Mouse (Mus musculus): Measurements from ENCODE around the gene Reps2. TPM values are rescaled to one million over a fixed set of nuclear protein-coding genes. Genes with fewer than 3 reads are reported as not detected.
A peak's percentile ranks its signal among the peaks of the same experiment; 100 is the strongest.

Reps2 gene
- 0.34 and 0.69 TPM in 2 replicates for polyA plus RNA-seq (2012; rRNA removed)

- 2% methylated on average over 47 of the region's 61 CpGs for WGBS
- no peaks in the 10 kb centered on the region for H3K36me3 ChIP-seq (ENCODE audit: control insufficient read depth, insufficient read depth, low read length)
- H3K4me3 ChIP-seq (ENCODE audit: control insufficient read depth, insufficient read depth, low read length) = peak within 1 kb of the TSS; percentile 46
- no peak within 1 kb of the TSS for H3K27ac ChIP-seq (ENCODE audit: control insufficient read depth, insufficient read depth, low read length)
- no peaks in the 10 kb centered on the region; the same call in 1 of the 2 replicates for H3K27me3 ChIP-seq (ENCODE audit: control insufficient read depth, insufficient read depth, low read length)
- DNase-seq = peak; percentile 54
- no peak for TF ChIP-seq CTCF (IDR thresholded peaks at IDR 0.05; ENCODE audit: borderline replicate concordance, control insufficient read depth, extremely low read depth, insufficient read depth, low read length, poor library complexity)
- TF ChIP-seq POLR2A (IDR thresholded peaks at IDR 0.05; ENCODE audit: control insufficient read depth, extremely low read depth, insufficient read depth, low read length, poor library complexity) = no peak
- H3K4me1 ChIP-seq (replicated peaks; ENCODE audit: control insufficient read depth, insufficient read depth, low read length) = peaks cover 4% of the 10 kb centered on the region
Observed at GRCm38 (mm10) chrX:162643091-162643788, at the start of gene Reps2. TSS of gene Reps2 (minus strand) at chrX:162643649.

GRCm38 (mm10) chrX:162691272-162691671 is 47.8 kb upstream of the Reps2 start:
- H3K27ac ChIP-seq (ENCODE audit: control insufficient read depth, insufficient read depth, low read length) = no peak overlapping the region
- no peak for DNase-seq
- no peak overlapping the region for H3K4me3 ChIP-seq (ENCODE audit: control insufficient read depth, insufficient read depth, low read length)
- TF ChIP-seq CTCF (IDR thresholded peaks at IDR 0.05; ENCODE audit: borderline replicate concordance, control insufficient read depth, extremely low read depth, insufficient read depth, low read length, poor library complexity) (no peak), POLR2A (IDR thresholded peaks at IDR 0.05; ENCODE audit: control insufficient read depth, extremely low read depth, insufficient read depth, low read length, poor library complexity) (no peak)
- no peaks in the 10 kb centered on the region for H3K36me3 ChIP-seq (ENCODE audit: control insufficient read depth, insufficient read depth, low read length)
- no peaks in the 10 kb centered on the region for H3K4me1 ChIP-seq (replicated peaks; ENCODE audit: control insufficient read depth, insufficient read depth, low read length)
- H3K27me3 ChIP-seq (ENCODE audit: control insufficient read depth, insufficient read depth, low read length) = no peaks in the 10 kb centered on the region
- 19% methylated on average over 2 of the region's 2 CpGs for WGBS

GRCm38 (mm10) chrX:162685394-162685793 is 41.9 kb upstream of the Reps2 start:
- 90% methylated on average over 1 of the region's 1 CpGs for WGBS
- H3K4me3 ChIP-seq (ENCODE audit: control insufficient read depth, insufficient read depth, low read length) = no peak overlapping the region
- no peak for DNase-seq
- no peak overlapping the region for H3K27ac ChIP-seq (ENCODE audit: control insufficient read depth, insufficient read depth, low read length)
- H3K36me3 ChIP-seq (ENCODE audit: control insufficient read depth, insufficient read depth, low read length) = no peaks in the 10 kb centered on the region
- H3K27me3 ChIP-seq (ENCODE audit: control insufficient read depth, insufficient read depth, low read length) = no peaks in the 10 kb centered on the region
- TF ChIP-seq POLR2A (IDR thresholded peaks at IDR 0.05; ENCODE audit: control insufficient read depth, extremely low read depth, insufficient read depth, low read length, poor library complexity) (no peak), CTCF (IDR thresholded peaks at IDR 0.05; ENCODE audit: borderline replicate concordance, control insufficient read depth, extremely low read depth, insufficient read depth, low read length, poor library complexity) (no peak)
- no peaks in the 10 kb centered on the region for H3K4me1 ChIP-seq (replicated peaks; ENCODE audit: control insufficient read depth, insufficient read depth, low read length)

- 84% methylated on average over 2 of the region's 2 CpGs for WGBS
- no peaks in the 10 kb centered on the region for H3K4me1 ChIP-seq (replicated peaks; ENCODE audit: control insufficient read depth, insufficient read depth, low read length)
- TF ChIP-seq POLR2A (IDR thresholded peaks at IDR 0.05; ENCODE audit: control insufficient read depth, extremely low read depth, insufficient read depth, low read length, poor library complexity) (no peak), CTCF (IDR thresholded peaks at IDR 0.05; ENCODE audit: borderline replicate concordance, control insufficient read depth, extremely low read depth, insufficient read depth, low read length, poor library complexity) (no peak)
Observed at GRCm38 (mm10) chrX:162679506-162679905, 36.1 kb upstream of the Reps2 start.

GRCm38 (mm10) chrX:162678820-162679219 is 35.4 kb upstream of the Reps2 start:
- Histone ChIP-seq H3K27ac (ENCODE audit: control insufficient read depth, insufficient read depth, low read length) (no peak overlapping the region), H3K27me3 (ENCODE audit: control insufficient read depth, insufficient read depth, low read length) (no peaks in the 10 kb centered on the region), H3K36me3 (ENCODE audit: control insufficient read depth, insufficient read depth, low read length) (no peaks in the 10 kb centered on the region), H3K4me1 (replicated peaks; ENCODE audit: control insufficient read depth, insufficient read depth, low read length) (no peaks in the 10 kb centered on the region), H3K4me3 (ENCODE audit: control insufficient read depth, insufficient read depth, low read length) (no peak overlapping the region)
- TF ChIP-seq CTCF (IDR thresholded peaks at IDR 0.05; ENCODE audit: borderline replicate concordance, control insufficient read depth, extremely low read depth, insufficient read depth, low read length, poor library complexity) (no peak), POLR2A (IDR thresholded peaks at IDR 0.05; ENCODE audit: control insufficient read depth, extremely low read depth, insufficient read depth, low read length, poor library complexity) (no peak)
- 79% methylated on average over 2 of the region's 2 CpGs for whole genome bisulfite sequencing
- no peak for DNase-seq

More at GRCm38 (mm10) chrX:162679506-162679905, 36.1 kb upstream of the Reps2 start:
- H3K4me3 ChIP-seq (ENCODE audit: control insufficient read depth, insufficient read depth, low read length) = no peak overlapping the region
- H3K27ac ChIP-seq (ENCODE audit: control insufficient read depth, insufficient read depth, low read length) = no peak overlapping the region
- H3K36me3 ChIP-seq (ENCODE audit: control insufficient read depth, insufficient read depth, low read length) = no peaks in the 10 kb centered on the region
- no peak for DNase-seq
- H3K27me3 ChIP-seq (ENCODE audit: control insufficient read depth, insufficient read depth, low read length) = no peaks in the 10 kb centered on the region

GRCm38 (mm10) chrX:162666166-162666565 is 22.7 kb upstream of the Reps2 start:
- Histone ChIP-seq H3K4me3 (ENCODE audit: control insufficient read depth, insufficient read depth, low read length) (no peak overlapping the region), H3K36me3 (ENCODE audit: control insufficient read depth, insufficient read depth, low read length) (no peaks in the 10 kb centered on the region), H3K27me3 (ENCODE audit: control insufficient read depth, insufficient read depth, low read length) (no peaks in the 10 kb centered on the region), H3K4me1 (replicated peaks; ENCODE audit: control insufficient read depth, insufficient read depth, low read length) (no peaks in the 10 kb centered on the region), H3K27ac (ENCODE audit: control insufficient read depth, insufficient read depth, low read length) (no peak overlapping the region)
- no peak for DNase-seq
- TF ChIP-seq CTCF (IDR thresholded peaks at IDR 0.05; ENCODE audit: borderline replicate concordance, control insufficient read depth, extremely low read depth, insufficient read depth, low read length, poor library complexity) (no peak), POLR2A (IDR thresholded peaks at IDR 0.05; ENCODE audit: control insufficient read depth, extremely low read depth, insufficient read depth, low read length, poor library complexity) (no peak)
- WGBS = 86% methylated on average over 2 of the region's 2 CpGs

Data from thymus, adult 2 months (tissue).